Mouse (Mus musculus) 3134 (cell line): Measurements from ENCODE around the gene Cabp2.
"Not testable (repeated sequence)": the region's sequence is repeated elsewhere in the genome, so short reads cannot be mapped to it uniquely, and the experiment has no call there.

Experiments used
- DNase-seq: peaks from one replicate; pipeline ENCODE4 v3.0.0-alpha.2; 2011; ENCODE audit warnings: low spot score; ENCODE audit not compliant: insufficient read length; ENCODE audit errors: extremely low read depth

The Cabp2 gene

DNA sequence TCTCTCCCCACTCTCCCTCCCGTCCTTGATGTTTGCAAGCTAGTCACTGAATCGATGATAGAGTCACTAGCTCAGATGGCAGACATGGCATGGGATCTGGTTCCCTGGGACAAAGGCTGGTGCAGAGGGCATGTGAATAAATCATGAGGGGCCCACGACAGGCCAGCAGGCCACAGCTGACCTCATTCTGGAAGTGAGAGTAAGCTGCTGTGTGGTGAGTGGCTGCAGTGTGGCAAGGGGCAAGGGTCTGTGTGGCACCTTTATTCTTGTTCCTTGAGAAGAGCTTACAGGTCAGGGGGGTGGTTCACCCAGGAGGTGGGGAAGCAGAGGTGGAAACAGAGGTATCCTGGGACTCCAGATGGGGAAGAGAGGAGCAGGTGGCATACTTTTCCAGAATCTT, at the start of gene Cabp2:
TSS of gene Cabp2 (plus strand) at position 185 of the 400 bp plus-strand sequence.
- DNase-seq = no peak

DNA sequence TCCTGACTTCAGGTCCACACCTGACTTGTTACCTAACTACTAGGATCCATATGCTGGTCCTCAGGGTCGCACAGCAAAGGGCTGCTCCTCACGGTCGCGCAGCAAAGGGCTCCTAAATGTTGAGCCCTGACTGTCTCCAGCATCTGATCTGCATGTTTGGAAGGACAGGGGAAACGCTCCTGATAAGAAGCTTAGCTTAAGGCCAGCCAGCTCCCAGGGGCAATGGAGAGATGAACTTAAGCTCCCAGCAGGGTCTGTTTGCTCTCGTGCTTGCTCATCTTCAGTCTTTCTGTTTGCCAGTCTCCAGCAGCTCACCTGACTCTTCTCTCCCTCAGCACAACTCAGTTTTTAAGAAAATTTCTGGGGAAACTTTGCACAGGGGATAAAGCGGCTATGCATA, 48.7 kb upstream of the Cabp2 start:
- DNase-seq = no peak

- DNase-seq = no peak
These were observed 48.1 kb upstream of the Cabp2 start for GRCm38 (mm10) chr19:4033298-4033697.

DNA sequence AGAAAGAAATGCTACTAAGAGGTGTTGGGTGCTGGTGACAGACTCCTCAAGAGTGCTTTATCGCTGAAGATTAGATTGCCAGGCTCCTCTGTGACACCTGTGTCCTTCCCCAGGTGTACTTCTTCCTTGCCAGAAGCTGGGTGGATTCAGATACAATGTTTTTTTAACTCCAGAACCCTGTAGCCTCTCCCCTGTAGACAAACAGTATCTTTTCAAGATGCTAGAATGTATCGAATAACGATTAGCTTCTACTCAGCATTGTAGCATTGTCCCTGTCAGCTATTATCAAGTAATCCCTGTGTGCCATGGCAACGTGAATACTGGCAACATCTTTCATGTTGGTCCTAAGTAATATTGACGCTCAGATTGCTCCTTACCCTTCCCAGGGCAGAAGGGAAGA, 47.6 kb upstream of the Cabp2 start:
- DNase-seq = no peak

DNA sequence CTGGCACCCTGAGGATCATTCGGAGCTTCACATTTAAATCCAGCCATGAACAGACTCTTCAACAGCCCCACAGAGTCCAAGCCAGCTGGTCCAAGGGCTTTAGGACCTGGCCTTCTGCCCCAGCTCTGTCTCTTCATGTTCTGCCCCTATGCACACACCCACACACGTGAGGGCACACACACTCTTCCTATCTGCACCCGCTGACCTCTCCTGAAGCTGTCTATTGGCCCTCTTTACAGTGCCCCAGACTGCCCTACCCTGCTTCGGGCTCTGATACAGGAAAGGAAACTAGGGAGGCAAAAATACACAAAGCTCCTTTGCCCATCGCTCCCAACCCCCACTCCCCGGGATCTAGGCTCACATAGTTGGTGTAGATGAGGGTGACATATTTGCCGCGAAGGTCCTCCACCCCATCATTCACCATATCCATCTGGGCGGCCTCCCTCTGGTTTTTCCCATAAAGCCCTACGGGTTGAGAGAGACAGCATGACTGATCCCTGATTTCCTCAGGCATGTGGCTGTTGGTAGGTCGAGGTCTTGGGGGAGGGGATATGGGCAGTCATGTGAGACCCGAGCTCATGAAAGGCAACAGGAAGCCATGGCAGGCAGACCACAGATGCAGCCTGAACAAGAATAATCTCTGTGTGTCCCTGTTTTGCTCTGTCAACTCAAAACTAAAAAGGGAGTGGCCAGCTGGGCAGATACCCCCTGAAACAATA, 44.9 kb upstream of the Cabp2 start:
- no peak for DNase-seq

GRCm38 (mm10) chr19:4037154-4037787, 44.1 kb upstream of the Cabp2 start:
- DNase-seq = not testable (repeated sequence)

- peak; percentile 93 for DNase-seq
These were observed 43.6 kb upstream of the Cabp2 start, which contains the start of gene Gstp1 for GRCm38 (mm10) chr19:4037788-4038232. Gstp1 (minus strand) TSS chr19:4037985.

DNA sequence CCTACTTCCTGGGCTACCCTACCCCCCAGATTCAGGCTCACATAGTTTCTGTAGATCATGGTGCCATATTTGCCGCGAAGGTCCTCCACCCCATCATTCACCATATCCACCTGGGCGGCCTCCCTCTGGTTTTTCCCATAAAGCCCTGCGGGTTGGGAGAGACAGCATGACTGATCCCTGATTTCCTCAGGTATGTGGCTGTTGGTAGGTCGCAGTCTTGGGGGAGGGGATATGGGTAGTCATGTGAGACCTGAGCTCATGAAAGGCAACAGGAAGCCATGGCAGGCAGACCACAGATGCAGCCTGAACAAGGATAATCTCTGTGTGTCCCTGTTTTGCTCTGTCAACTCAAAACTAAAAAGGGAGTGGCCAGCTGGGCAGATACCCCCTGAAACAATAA, 40.4 kb upstream of the Cabp2 start:
- not testable (repeated sequence) for DNase-seq

DNA sequence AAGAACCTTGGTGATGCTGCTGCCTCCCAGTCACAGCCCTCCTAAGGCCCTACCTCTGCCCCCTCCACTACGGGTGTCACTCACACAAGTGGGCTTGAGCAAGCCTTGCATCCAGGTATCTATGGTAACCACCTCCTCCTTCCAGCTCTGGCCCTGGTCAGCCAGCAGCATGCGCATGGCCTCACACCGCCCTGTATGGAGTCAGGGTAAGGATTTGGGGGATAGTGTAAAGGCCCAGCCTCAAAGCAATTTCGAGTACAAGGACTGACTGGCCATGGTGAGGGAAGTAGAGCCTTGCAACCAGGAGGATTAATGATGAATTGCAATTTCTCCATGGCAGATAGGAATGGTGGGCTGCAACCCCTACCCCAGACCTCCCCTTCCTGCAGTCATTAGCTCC, 39.9 kb upstream of the Cabp2 start:
- not testable (repeated sequence) for DNase-seq

DNA sequence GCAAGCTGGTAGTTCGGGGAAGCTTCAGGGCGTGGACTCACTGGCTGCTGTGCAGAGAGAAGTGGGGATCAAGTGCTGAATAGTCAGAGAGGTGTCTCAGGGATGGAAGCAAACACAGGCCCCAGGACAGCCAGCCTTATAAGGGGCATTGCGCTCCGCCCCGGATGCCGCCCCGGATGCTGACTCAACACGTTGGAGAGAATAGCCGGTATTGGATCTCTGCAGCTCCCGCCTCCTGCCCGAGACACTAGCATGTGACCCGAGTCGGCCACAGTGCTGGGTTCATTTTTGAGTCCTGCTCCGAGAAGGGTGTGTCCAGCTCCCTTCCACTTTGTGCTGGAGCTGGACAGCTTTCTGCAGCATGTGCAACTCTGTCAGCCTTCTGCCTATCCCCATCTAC, 39.3 kb upstream of the Cabp2 start:
- no peak for DNase-seq

DNA sequence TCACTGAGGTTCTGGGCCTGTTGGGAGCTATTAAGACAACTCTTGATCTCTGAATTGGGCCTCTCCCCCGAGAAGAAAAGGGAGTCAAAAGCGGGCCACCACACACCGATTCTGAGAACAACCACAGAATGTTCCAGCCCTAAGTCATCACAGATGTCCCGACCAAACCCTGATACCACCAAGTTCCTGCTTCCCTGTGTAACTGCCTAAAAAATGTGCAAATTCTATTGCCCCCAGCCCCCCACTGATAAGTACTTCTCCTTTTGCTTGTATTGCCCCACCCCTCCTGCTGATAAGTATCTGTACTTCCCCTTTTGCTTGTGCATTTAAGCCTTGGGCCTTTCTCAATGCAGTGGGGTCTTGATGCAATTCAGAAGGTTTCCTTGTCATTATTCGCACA, 37.3 kb upstream of the Cabp2 start:
- DNase-seq = not testable (repeated sequence)

DNA sequence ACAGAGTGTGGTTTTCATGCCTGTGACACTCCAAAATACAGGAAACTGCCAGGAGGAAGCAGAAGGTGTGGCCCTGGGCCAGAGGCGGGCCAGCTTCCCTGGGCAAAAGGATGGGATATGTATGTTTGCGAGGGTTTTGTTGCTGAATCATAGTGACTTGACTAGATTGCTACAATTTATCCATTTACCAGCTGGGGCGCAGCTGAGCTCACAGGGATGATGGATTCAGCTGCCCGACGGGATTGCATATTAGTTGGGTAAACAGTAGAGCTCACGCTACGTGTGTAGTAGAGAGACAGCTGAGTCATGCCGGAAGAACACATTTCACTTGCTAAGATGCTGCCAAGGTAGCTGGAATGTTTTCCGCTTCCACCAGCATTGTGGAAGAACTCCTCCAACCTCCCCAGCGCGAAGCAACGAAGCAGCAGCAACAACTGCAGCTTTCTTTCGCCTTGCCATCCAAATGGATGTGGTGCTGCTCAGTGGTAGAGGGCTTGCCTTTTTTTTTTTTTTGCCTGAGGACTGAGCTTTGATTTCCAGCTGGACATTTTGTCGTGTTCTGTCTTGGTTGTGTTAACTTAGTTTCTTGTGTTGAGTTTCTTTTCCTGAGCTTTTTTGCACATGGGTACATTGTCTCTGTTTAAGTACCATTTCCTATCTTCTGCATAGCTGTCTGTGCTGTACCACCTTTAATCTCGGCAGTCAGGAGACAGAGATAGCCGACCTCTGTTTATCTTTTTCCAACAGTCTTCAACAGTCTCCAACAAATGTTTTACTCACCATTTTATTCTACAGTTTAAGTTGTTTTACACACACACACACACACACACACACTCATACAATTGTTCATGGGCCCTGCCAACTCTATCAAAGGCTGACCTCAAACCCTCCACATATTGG, 35.2 kb upstream of the Cabp2 start, which contains the start of gene Gstp2:
TSS of gene Gstp2 (minus strand) at position 58 of the 900 bp plus-strand sequence.
- DNase-seq = peak; percentile 87

GRCm38 (mm10) chr19:4046866-4047254, 34.5 kb upstream of the Cabp2 start:
- DNase-seq = no peak

GRCm38 (mm10) chr19:4047859-4048258, 33.5 kb upstream of the Cabp2 start:
- peak; percentile 37 for DNase-seq

GRCm38 (mm10) chr19:4049069-4049468, 32.3 kb upstream of the Cabp2 start:
- not testable (repeated sequence) for DNase-seq

GRCm38 (mm10) chr19:4051016-4051415, 30.4 kb upstream of the Cabp2 start:
- no peak for DNase-seq

- DNase-seq = no peak
These were observed 29.4 kb upstream of the Cabp2 start for GRCm38 (mm10) chr19:4051741-4052515.

DNA sequence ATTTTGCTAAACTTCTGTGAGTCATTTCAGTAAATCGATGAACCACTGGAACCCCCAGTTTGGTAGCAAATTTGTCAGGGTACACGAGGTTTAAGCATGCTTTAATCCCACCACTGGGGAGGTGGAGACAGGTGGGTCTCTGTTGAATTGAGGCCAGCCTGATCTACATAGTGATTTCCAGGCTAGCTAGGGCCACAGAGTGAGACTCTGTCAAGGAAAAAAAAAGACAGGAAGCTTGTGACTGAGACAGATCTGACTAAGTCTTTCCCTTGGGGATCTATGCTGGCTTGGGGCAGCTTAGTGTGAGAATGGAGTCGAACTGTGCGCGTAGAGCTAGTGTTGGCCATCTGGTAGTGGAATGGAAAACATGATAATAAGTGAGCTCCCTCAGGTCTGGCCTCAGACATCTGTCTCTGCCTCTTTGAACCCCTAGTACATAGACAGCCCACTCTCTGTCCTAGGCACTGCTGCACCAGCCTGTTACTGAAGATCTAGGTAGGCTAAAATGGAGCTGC, 28.8 kb upstream of the Cabp2 start:
- no peak for DNase-seq

DNA sequence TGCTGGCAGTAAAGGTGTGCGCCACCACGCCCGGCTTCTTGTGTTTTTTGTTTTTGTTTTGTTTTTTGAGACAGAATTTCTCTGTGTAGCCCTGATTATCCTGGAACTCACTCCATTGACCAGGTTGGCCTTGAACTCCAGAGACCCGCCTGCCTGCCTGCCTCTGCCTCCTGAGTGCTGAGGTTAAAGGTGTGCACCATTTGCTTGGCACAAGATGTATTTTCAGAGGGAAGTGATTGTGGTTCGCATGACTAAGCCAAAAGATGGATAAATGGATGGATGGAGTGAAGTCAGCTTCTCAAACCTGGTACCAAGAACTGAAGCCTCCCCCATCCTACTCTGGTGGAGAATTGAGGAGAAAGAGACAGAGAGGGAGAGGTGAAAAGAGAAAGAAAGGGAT, 26.8 kb upstream of the Cabp2 start:
- DNase-seq = no peak
